Mouse (Mus musculus) bone marrow macrophage, adult 2 months (primary cell): ENCODE data around the gene Gck. TPM values are rescaled to one million over a fixed set of nuclear protein-coding genes. Genes with fewer than 3 reads are reported as not detected.

Experiments used
- H3K27ac ChIP-seq: 2 replicates; pipeline ENCODE4 v1.5.1; 2012; ENCODE audit warnings: low read depth, low read length; ENCODE audit not compliant: insufficient read depth
- H3K4me1 ChIP-seq: 2 replicates; pipeline ENCODE4 v1.6.1; 2012; ENCODE audit warnings: low read length; ENCODE audit not compliant: control insufficient read depth, insufficient read depth
- H3K4me3 ChIP-seq: 2 replicates; pipeline ENCODE4 v1.5.1; 2012; ENCODE audit warnings: mild to moderate bottlenecking, low read length, moderate library complexity; ENCODE audit not compliant: insufficient read depth
- CTCF ChIP-seq: IDR thresholded peaks from 2 replicates; pipeline ENCODE4 v1.5.1; 2012; ENCODE audit warnings: low read depth, mild to moderate bottlenecking, low read length, moderate library complexity
- POLR2A ChIP-seq: IDR thresholded peaks from 2 replicates; pipeline ENCODE4 v1.6.1; 2012; ENCODE audit warnings: mild to moderate bottlenecking, low read depth, low read length, borderline replicate concordance
- polyA plus RNA-seq: library from polyadenylated mRNA; stranded (reverse); fragments of >200 nt; gene quantifications from 2 replicates; pipeline ENCODE4 v1.2.4, GENCODE M21; 2012; ENCODE audit not compliant: missing spikeins, insufficient read depth, insufficient read length

Gck gene
- polyA plus RNA-seq, 1 experiment, result not detected

DNA sequence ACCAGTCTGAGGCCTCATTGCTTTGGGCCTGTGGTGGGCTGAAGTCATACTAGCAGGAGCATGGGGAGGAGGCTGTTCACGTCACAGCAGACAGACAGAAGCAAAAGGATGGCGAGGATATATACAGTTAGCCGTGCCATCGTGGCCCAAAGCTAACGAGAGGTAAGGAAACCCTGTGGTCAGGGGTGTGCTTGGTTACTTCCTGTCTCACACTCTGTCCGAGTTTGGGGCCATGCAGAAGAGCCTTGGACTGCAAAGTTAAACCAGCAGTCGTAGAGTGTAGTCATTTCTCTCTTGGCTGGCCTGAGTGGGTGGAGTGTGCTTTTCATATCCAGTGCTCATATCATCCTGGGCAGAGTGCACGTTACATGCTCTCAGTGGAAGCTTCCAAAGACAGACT is 67.4 kb downstream of the Gck start:
- Histone ChIP-seq H3K4me1 (peaks cover 10% of the 10 kb centered on the region), H3K27ac (no peak overlapping the region), H3K4me3 (no peak overlapping the region)
- TF ChIP-seq CTCF, result no peak
- TF ChIP-seq POLR2A, result no peak

- TF ChIP-seq CTCF, result peak; percentile 63
- no peak for TF ChIP-seq POLR2A
- H3K27ac ChIP-seq, result no peak overlapping the region
- peaks cover 21% of the 10 kb centered on the region for H3K4me1 ChIP-seq
- no peak overlapping the region for H3K4me3 ChIP-seq
Measured at GRCm38 (mm10) chr11:5879905-5880304, 70.0 kb downstream of the Gck start.

DNA sequence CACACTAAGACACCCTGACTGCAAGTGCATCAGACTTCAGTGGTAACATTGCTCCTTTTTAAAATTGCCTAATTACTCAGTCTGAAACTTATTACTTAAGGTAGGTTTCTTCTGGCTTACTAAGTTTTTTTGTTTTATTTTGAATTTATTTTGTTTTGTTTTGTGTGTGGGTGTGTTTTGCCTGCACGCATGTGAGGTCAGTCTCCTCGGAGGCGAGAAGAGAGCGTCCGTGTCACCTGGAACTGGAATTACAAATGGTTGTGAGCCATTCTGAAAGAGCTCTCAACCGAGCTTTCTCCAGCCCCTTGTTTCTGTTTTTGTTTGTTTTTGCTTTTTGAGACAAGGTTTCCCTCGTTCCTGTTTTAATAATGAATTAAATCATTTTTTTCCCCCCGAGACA is 71.2 kb downstream of the Gck start:
- Histone ChIP-seq H3K4me1 (peaks cover 21% of the 10 kb centered on the region), H3K27ac (0 out of 2 replicates have a peak overlapping the region, but pooled peaks have one; percentile 36), H3K4me3 (peak overlapping the region; percentile 61)
- no peak for TF ChIP-seq POLR2A
- TF ChIP-seq CTCF, result no peak

GRCm38 (mm10) chr11:5877921-5878526 is 71.9 kb downstream of the Gck start, which contains the start of gene Pold2:
Gene Pold2 (minus strand): TSS chr11:5878292.
- Histone ChIP-seq H3K4me1 (peaks cover 21% of the 10 kb centered on the region), H3K4me3 (peak within 1 kb of the TSS; percentile 87), H3K27ac (peak within 1 kb of the TSS; percentile 36)
- TF ChIP-seq POLR2A (0 out of 2 replicates have a peak, but pooled peaks have one; percentile 58), CTCF (no peak)

GRCm38 (mm10) chr11:5877421-5877820 is 72.5 kb downstream of the Gck start:
- Histone ChIP-seq H3K4me1 (peaks cover 17% of the 10 kb centered on the region), H3K4me3 (peak overlapping the region; percentile 87), H3K27ac (no peak overlapping the region)
- TF ChIP-seq POLR2A, result no peak
- no peak for TF ChIP-seq CTCF

DNA sequence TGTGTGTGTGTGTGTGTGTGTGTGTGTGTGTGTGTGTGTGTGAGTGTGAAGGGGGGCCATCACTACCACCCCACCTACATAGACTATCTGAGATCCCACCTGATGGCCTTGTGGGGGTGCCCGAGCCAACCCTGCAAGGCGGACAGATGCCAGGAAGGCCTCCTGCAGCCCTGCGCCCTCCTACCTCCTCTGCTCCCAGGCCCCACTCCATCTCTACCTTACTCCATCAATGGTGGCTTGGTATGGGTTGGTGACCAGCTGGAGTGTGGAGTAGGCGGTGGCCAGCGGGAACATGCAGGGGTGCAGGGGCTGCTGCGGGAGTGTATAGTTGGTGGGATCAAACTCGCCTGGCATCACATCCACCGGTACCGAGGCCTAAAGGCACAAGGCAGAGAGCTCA is 76.7 kb downstream of the Gck start:
- H3K27ac ChIP-seq, result no peak overlapping the region
- peaks cover 10% of the 10 kb centered on the region for H3K4me1 ChIP-seq
- TF ChIP-seq CTCF, result no peak
- no peak for TF ChIP-seq POLR2A
- H3K4me3 ChIP-seq, result no peak overlapping the region

- Histone ChIP-seq H3K4me1 (peaks cover 10% of the 10 kb centered on the region), H3K27ac (no peak overlapping the region), H3K4me3 (no peak overlapping the region)
- no peak for TF ChIP-seq POLR2A
- TF ChIP-seq CTCF, result no peak
Measured at GRCm38 (mm10) chr11:5872707-5873106, 77.2 kb downstream of the Gck start.

DNA sequence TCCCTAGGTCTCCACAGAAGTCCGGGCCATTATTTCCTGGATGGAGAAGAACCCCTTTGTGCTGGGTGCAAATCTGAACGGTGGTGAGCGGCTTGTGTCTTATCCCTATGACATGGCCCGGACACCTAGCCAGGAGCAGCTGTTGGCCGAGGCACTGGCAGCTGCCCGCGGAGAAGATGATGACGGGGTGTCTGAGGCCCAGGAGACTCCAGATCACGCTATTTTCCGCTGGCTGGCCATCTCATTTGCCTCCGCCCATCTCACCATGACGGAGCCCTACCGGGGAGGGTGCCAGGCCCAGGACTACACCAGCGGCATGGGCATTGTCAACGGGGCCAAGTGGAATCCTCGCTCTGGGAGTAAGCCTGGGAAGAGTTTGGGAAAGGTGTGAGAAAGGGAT is 79.8 kb downstream of the Gck start:
- H3K4me1 ChIP-seq, result no peaks in the 10 kb centered on the region
- H3K27ac ChIP-seq, result no peak overlapping the region

GRCm38 (mm10) chr11:5869331-5869730 is 80.5 kb downstream of the Gck start:
- Histone ChIP-seq H3K27ac (no peak overlapping the region), H3K4me3 (no peak overlapping the region), H3K4me1 (no peaks in the 10 kb centered on the region)
- TF ChIP-seq POLR2A (no peak), CTCF (no peak)

More for the DNA sequence above, 79.8 kb downstream of the Gck start:
- TF ChIP-seq POLR2A (no peak), CTCF (no peak)
- no peak overlapping the region for H3K4me3 ChIP-seq

GRCm38 (mm10) chr11:5868324-5868723 is 81.6 kb downstream of the Gck start:
- H3K27ac ChIP-seq, result no peak overlapping the region
- no peak for TF ChIP-seq POLR2A
- no peak for TF ChIP-seq CTCF
- H3K4me1 ChIP-seq, result no peaks in the 10 kb centered on the region
- no peak overlapping the region for H3K4me3 ChIP-seq

DNA sequence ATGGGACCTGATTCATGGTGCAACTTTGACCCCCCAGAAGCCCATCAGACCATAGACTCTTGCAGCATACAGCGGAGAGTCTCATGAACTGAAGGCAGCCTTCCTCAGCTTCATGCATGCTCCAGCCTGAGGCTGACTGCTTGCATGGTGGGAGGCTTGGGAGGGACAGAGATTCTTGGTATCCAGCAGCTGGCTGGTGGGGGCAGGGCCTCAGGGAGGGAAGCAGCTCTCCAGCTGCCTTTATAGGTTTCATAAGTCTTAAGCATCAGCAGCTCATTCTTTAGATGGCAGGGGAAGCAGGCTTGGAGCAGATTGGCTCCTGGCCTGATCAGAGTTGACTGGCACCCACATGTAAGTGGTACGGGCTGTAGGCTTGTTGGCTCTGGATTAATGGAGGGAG is 82.7 kb downstream of the Gck start:
- Histone ChIP-seq H3K4me1 (no peaks in the 10 kb centered on the region), H3K4me3 (no peak overlapping the region), H3K27ac (no peak overlapping the region)
- TF ChIP-seq POLR2A, result no peak
- TF ChIP-seq CTCF, result no peak
